Mouse (Mus musculus) midbrain, embryonic 11.5 days (tissue): ENCODE data around the gene Ric3. TPM values are rescaled to one million over a fixed set of nuclear protein-coding genes. Genes with fewer than 3 reads are reported as not detected.
A peak's percentile ranks its signal among the peaks of the same experiment; 100 is the strongest.

Source experiments
- ATAC-seq: fragments of 200-750 bp; cut with Nextera tagmentation; 2 replicates; pipeline ENCODE4 v1.8.0; 2017; ENCODE audit warnings: moderate TSS enrichment, moderate library complexity; ENCODE audit not compliant: low FRiP score
- DNase-seq: peaks from one replicate; pipeline ENCODE4 v3.0.0; 2015; ENCODE audit warnings: low spot score; ENCODE audit errors: missing footprints
- H3K27ac ChIP-seq: fragments of 300-500 bp; sonication (generic); 2 replicates; pipeline ENCODE4 v1.5.1; 2014; ENCODE audit warnings: low read depth, low read length
- H3K27me3 ChIP-seq: fragments of 300-500 bp; sonication (generic); 2 replicates; pipeline ENCODE4 v1.6.1; 2014; ENCODE audit warnings: mild to moderate bottlenecking, low read length, moderate library complexity, mixed read lengths; ENCODE audit not compliant: control insufficient read depth, insufficient read depth
- H3K36me3 ChIP-seq: fragments of 300-500 bp; sonication (generic); 2 replicates; pipeline ENCODE4 v1.6.1; 2014; ENCODE audit warnings: mild to moderate bottlenecking, low read length, moderate library complexity, mixed read lengths; ENCODE audit not compliant: control insufficient read depth, insufficient read depth
- H3K4me1 ChIP-seq: fragments of 300-500 bp; sonication (generic); 2 replicates; pipeline ENCODE4 v1.6.1; 2014; ENCODE audit warnings: low read length; ENCODE audit not compliant: control insufficient read depth, insufficient read depth
- H3K4me2 ChIP-seq: fragments of 300-500 bp; sonication (generic); 2 replicates; pipeline ENCODE4 v1.6.1; 2014; ENCODE audit warnings: mild to moderate bottlenecking, moderate library complexity
- H3K4me3 ChIP-seq: fragments of 300-500 bp; sonication (generic); 2 replicates; pipeline ENCODE4 v1.5.1; 2014; ENCODE audit warnings: low read depth, low read length
- H3K9ac ChIP-seq: fragments of 300-500 bp; sonication (generic); 2 replicates; pipeline ENCODE4 v1.6.1; 2014; ENCODE audit warnings: low read length
- H3K9me3 ChIP-seq: fragments of 300-500 bp; sonication (generic); 2 replicates; pipeline ENCODE4 v1.6.1; 2016; ENCODE audit warnings: low read length; ENCODE audit not compliant: control insufficient read depth
- WGBS: fragments of 180-500 bp; shearing (Covaris S2); extraction: QIAGEN DNeasy Blood & Tissue Kit; methylation state at CpG from one replicate; pipeline ENCODE4 v1.1.7; 2014; 5-methylcytosine and 5-hydroxymethylcytosine counted together
- polyA plus RNA-seq: library from polyadenylated mRNA; unstranded; fragments of >200 nt; fragmentation: Nextera tagmentation; extraction: Ambion mirVana; gene quantifications from 2 replicates; pipeline ENCODE4 v1.2.1, GENCODE M21; 2014

Ric3 gene
- polyA plus RNA-seq, 1 experiment from 2014 or later: 21.3 TPM

DNA sequence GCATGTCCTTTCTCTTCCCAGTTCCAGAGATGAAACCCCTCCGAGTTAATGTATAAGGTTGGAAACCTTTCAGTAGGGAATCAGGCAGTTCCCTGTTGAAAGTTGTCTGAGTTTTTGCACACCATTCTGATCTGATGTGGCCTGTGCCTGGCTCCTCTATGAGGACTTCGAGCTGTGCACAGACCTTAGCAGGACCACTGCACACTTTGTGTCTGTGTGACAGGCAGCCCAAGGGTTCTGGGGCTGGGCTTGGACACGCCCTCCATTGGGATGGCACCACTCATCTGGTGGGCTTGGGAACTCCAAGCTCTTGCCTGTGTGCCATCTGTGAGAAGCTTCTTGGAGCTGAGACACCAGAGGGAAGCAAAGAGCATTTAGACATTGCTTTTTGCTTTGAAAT lies 51.8 kb downstream of the Ric3 start:
- 77% methylated on average over 3 of the region's 3 CpGs for WGBS
- Histone ChIP-seq H3K9ac (no peak overlapping the region), H3K27me3 (no peaks in the 10 kb centered on the region), H3K9me3 (no peaks in the 10 kb centered on the region), H3K4me1 (no peaks in the 10 kb centered on the region), H3K4me2 (no peak overlapping the region), H3K4me3 (no peak overlapping the region), H3K27ac (no peak overlapping the region), H3K36me3 (no peaks in the 10 kb centered on the region; the same call in 1 of the 2 replicates)
- no peak for ATAC-seq
- peak; percentile 54 for DNase-seq

DNA sequence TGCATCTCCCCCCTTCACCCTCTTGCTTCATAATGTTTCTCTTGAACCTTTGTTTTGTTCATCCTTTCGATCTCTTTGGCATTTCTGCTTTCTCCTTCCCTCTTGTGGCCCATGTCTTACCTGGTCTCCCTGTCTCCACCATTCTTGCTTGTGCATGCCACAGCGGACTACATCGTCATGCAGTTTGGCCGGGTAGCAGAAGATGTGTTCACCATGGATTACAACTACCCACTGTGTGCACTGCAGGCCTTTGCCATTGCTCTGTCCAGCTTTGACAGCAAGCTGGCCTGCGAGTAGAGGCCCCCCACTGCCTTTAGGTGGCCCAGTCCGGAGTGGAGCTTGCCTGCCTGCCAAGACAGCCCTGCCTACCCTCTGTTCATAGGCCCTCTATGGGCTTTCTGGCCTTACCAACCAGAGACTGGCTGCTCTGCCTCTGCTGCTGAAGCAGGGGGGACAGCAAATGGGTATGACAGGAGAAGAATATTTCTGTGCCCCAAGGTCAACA lies 53.1 kb downstream of the Ric3 start:
- DNase-seq (no peak), ATAC-seq (no peak)
- no peaks in the 10 kb centered on the region for H3K4me1 ChIP-seq
- H3K27me3 ChIP-seq: no peaks in the 10 kb centered on the region
- no peak overlapping the region for H3K27ac ChIP-seq
- no peak overlapping the region for H3K4me3 ChIP-seq
- no peaks in the 10 kb centered on the region for H3K9me3 ChIP-seq
- H3K36me3 ChIP-seq: no peaks in the 10 kb centered on the region; the same call in 1 of the 2 replicates
- WGBS: 91% methylated on average over 6 of the region's 6 CpGs
- H3K9ac ChIP-seq: no peak overlapping the region
- H3K4me2 ChIP-seq: no peak overlapping the region

DNA sequence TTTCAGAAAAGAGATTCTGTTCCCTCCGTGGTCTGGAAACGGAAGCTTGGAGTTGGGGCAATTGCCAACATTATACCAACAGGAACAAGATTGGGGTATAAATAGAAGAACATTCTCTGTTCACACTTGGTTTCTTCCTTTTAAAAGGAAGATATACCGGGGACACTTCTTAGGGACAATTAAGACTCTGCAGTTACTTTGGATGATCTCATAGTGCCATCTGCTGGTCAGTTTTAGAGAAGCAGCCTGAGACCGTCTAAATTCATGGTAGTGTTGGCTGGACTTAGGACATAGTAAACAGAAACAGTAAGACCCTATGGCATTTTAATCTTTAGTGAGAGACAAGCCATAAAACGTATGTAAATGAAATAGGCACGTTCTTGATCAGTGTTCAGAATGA lies 54.9 kb downstream of the Ric3 start:
- H3K27ac ChIP-seq: no peak overlapping the region
- H3K9ac ChIP-seq: no peak overlapping the region
- no peaks in the 10 kb centered on the region for H3K27me3 ChIP-seq
- H3K4me2 ChIP-seq: no peak overlapping the region
- no peaks in the 10 kb centered on the region; the same call in 1 of the 2 replicates for H3K36me3 ChIP-seq
- 30% methylated on average over 6 of the region's 6 CpGs for WGBS
- no peaks in the 10 kb centered on the region for H3K4me1 ChIP-seq
- no peaks in the 10 kb centered on the region for H3K9me3 ChIP-seq
- no peak for ATAC-seq
- no peak overlapping the region for H3K4me3 ChIP-seq
- peak; percentile 98 for DNase-seq

DNA sequence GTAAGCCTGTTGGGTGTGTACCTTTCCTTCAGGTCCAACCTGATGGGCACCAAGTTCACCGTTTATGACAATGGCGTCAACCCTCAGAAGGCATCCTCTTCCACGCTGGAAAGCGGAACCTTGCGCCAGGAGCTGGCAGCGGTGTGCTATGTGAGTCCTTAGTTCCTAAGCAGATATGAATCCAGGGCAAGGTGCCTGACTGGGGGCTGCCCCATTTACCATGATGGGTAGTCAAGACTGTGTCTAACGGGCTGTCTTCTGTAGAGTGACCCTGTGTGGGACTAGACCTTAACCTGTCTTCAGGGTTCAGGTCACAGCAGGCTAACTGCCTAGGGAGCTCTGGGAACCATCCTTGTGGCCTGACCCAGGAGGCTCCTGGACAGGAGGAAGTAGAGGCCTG lies 55.4 kb downstream of the Ric3 start:
- Histone ChIP-seq H3K36me3 (no peaks in the 10 kb centered on the region; the same call in 1 of the 2 replicates), H3K4me3 (no peak overlapping the region), H3K27ac (no peak overlapping the region), H3K9me3 (no peaks in the 10 kb centered on the region), H3K27me3 (no peaks in the 10 kb centered on the region), H3K4me1 (no peaks in the 10 kb centered on the region), H3K4me2 (no peak overlapping the region), H3K9ac (no peak overlapping the region)
- DNase-seq (no peak), ATAC-seq (no peak)
- WGBS: 96% methylated on average over 7 of the region's 7 CpGs

DNA sequence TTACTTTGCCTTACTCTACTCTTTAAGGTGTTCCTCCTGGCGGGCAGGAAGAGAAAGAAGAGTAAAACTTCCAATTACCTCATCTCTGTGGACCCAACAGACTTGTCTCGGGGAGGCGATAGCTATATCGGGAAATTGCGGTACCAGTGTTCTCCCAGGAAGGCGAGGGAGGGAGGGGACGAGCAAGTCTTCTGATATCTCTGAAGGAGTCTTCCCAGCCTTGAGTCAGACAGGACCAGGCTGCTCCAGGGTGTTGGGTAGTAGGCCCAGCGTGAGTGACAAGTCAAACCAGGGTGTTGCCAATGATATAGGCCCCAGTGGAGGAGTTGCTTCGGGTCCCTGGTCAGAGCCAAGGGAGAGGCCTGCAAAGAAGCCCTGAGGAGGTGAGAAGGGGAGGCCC lies 56.2 kb downstream of the Ric3 start:
- no peaks in the 10 kb centered on the region for H3K4me1 ChIP-seq
- DNase-seq (no peak), ATAC-seq (no peak)
- no peak overlapping the region for H3K4me3 ChIP-seq
- no peak overlapping the region for H3K9ac ChIP-seq
- H3K9me3 ChIP-seq: no peaks in the 10 kb centered on the region
- no peak overlapping the region for H3K27ac ChIP-seq
- no peak overlapping the region for H3K4me2 ChIP-seq
- no peaks in the 10 kb centered on the region; the same call in 1 of the 2 replicates for H3K36me3 ChIP-seq
- no peaks in the 10 kb centered on the region for H3K27me3 ChIP-seq
- 88% methylated on average over 9 of the region's 9 CpGs for WGBS

DNA sequence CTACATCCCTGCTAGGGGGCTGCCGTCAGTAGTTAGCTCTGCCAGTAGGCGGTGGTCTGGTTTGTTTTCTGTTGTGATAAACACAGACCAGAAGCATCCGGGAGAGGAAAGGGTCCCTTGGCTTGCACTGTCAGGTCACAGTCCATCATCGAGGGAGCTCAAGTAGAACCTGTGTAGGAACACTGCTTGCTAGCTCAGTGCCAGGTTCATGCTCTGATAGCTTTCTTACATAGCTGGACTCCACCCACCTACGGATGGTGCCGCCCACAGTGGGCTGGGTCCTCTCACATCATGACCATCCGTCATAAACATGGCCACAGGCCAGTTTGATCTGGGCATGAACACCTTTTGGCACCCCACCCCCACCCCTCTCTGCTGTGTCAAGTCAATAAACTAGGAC lies 57.4 kb downstream of the Ric3 start:
- no peaks in the 10 kb centered on the region for H3K9me3 ChIP-seq
- no peaks in the 10 kb centered on the region for H3K27me3 ChIP-seq
- no peaks in the 10 kb centered on the region for H3K36me3 ChIP-seq
- no peak for DNase-seq
- WGBS: 90% methylated on average over 7 of the region's 7 CpGs
- H3K4me2 ChIP-seq: no peak overlapping the region
- no peak overlapping the region for H3K9ac ChIP-seq
- no peak for ATAC-seq
- H3K27ac ChIP-seq: no peak overlapping the region
- no peaks in the 10 kb centered on the region for H3K4me1 ChIP-seq
- no peak overlapping the region for H3K4me3 ChIP-seq

DNA sequence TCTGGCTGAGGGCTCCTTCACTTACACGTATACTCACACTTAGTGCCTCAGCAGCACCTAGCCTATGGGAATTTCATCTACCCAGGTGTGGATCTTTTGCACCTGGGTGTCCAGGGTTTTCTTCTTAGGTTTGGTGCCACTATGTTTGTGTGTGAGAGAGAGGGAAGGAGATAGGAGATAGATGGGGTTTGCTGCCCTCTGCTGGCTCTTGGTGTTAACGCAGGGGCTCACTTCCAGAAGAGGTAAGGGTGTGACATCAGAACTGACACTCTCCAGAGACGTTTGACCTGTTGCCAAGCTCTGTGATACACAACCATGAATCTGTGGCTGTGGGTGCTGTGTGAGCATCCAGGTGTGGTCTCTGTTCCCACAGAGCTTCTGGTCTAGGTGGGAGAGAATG lies 61.7 kb downstream of the Ric3 start:
- no peaks in the 10 kb centered on the region for H3K36me3 ChIP-seq
- no peak overlapping the region for H3K4me2 ChIP-seq
- H3K4me1 ChIP-seq: no peaks in the 10 kb centered on the region
- H3K4me3 ChIP-seq: no peak overlapping the region
- H3K27ac ChIP-seq: no peak overlapping the region
- H3K9me3 ChIP-seq: no peaks in the 10 kb centered on the region
- no peaks in the 10 kb centered on the region for H3K27me3 ChIP-seq
- no peak overlapping the region for H3K9ac ChIP-seq
- DNase-seq (peak; percentile 98), ATAC-seq (peak; percentile 40; the same call in 1 of the 2 replicates)
- WGBS: 22% methylated on average over 3 of the region's 3 CpGs

DNA sequence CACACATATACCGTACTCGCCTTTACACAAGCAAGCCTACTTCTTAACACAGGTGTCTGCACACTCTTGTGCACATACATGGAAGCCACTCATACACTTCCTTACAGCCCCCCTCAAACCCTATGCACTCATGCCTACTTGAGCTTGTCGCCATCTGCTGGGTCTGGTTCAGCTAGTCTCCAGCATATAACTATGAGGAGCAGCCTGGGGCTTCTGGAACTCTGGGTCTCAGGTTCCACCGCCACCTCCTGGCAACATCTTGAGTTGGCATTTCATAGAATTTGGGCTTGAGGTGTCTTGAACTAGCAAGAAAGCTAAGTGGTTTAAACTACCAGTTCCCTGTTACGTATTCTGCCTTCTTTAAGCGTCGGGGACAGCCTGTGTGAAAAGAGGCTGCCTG lies 63.9 kb downstream of the Ric3 start:
- no peak overlapping the region for H3K4me3 ChIP-seq
- no peaks in the 10 kb centered on the region for H3K27me3 ChIP-seq
- WGBS: 89% methylated on average over 7 of the region's 7 CpGs
- H3K9me3 ChIP-seq: no peaks in the 10 kb centered on the region
- no peak overlapping the region for H3K27ac ChIP-seq
- no peak overlapping the region for H3K9ac ChIP-seq
- no peaks in the 10 kb centered on the region for H3K36me3 ChIP-seq
- DNase-seq (no peak), ATAC-seq (no peak)
- H3K4me2 ChIP-seq: no peak overlapping the region
- no peaks in the 10 kb centered on the region for H3K4me1 ChIP-seq

DNA sequence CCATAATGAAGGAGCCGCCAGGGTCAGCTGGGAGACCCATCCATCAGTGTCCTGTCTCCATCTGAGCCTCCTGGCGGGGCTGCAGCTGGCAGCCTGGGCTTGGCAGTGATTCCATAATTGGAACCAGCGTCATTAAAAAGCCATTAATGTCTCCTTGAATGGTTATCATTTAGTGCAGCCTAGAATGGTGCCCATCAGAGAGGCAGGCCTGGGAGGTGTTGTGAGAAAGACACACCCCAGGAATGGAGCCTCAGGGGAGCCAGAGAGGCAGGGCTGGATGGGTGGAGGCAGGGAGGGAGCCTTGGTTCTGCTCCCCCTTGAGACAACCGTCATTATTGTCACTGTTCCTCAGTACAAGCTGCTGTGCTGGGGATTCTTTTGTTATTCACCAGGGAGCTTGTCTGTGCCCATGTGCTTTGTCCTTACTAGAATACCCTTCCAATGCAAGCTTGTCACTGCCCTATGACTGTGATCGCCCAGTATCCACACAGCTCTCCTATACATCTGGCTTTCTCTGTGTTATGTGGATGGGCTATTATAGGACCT lies 66.7 kb downstream of the Ric3 start:
- Histone ChIP-seq H3K27me3 (peaks cover 6% of the 10 kb centered on the region), H3K4me2 (no peak overlapping the region), H3K4me3 (no peak overlapping the region), H3K27ac (no peak overlapping the region), H3K9ac (no peak overlapping the region), H3K9me3 (no peaks in the 10 kb centered on the region), H3K36me3 (no peaks in the 10 kb centered on the region), H3K4me1 (peaks cover 11% of the 10 kb centered on the region)
- WGBS: 52% methylated on average over 5 of the region's 5 CpGs
- DNase-seq (no peak), ATAC-seq (no peak)
